Mouse (Mus musculus) bone marrow macrophage, adult 2 months (primary cell): Measurements from ENCODE around the gene Traf3.

Experiments used
- CTCF ChIP-seq: IDR thresholded peaks from 2 replicates; pipeline ENCODE4 v1.5.1; 2012; ENCODE audit warnings: low read depth, mild to moderate bottlenecking, low read length, moderate library complexity
- POLR2A ChIP-seq: IDR thresholded peaks from 2 replicates; pipeline ENCODE4 v1.6.1; 2012; ENCODE audit warnings: mild to moderate bottlenecking, low read depth, low read length, borderline replicate concordance

DNA sequence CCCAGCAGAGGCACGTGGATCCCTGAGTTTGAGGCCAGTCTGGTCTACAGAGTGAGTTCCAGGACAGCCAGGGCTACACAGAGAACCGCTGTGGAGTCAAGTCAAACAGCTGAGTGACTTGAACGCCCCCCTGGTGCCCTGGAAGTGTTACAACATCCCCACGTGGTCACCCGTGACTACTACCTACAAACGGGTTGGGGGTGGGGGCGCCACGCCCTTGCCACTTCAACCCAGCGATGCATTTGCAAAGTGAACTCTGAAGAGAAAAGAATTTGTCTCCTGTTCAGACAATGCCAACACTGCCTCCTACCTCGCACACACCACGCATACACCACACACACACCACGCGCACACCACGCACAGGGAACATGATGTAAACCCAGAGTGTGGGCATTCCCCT, 143.8 kb downstream of the Traf3 start:
- TF ChIP-seq CTCF (no peak), POLR2A (no peak)
